Mouse (Mus musculus) thymus, adult 2 months (tissue): ENCODE measurements at regions not wholly inside any gene's neighbourhood (a gene's known extent, or its start where the extent isn't known, plus 50 kb on each side); places are given as distances from the start of the nearest gene placed in this dataset.

Source experiments
- CTCF ChIP-seq: fragments of 200-500 bp; IDR thresholded peaks from 2 replicates; pipeline ENCODE4 v1.5.1; 2012; ENCODE audit warnings: mild to moderate bottlenecking, control low read depth, low read length, moderate library complexity, borderline replicate concordance; ENCODE audit not compliant: control insufficient read depth, poor library complexity, insufficient read depth; ENCODE audit errors: extremely low read depth
- POLR2A ChIP-seq: fragments of 200-500 bp; IDR thresholded peaks from 2 replicates; pipeline ENCODE4 v1.6.1; 2012; ENCODE audit warnings: mild to moderate bottlenecking, low read length, control low read depth, moderate library complexity; ENCODE audit not compliant: control insufficient read depth, poor library complexity, insufficient read depth; ENCODE audit errors: extremely low read depth

GRCm38 (mm10) chr15:37127681-37128080, 120.1 kb upstream of the Zfp706 start:
- TF ChIP-seq CTCF: no peak
- no peak for TF ChIP-seq POLR2A
